Mouse (Mus musculus): Measurements from ENCODE around the gene Cacna2d3.

DNA sequence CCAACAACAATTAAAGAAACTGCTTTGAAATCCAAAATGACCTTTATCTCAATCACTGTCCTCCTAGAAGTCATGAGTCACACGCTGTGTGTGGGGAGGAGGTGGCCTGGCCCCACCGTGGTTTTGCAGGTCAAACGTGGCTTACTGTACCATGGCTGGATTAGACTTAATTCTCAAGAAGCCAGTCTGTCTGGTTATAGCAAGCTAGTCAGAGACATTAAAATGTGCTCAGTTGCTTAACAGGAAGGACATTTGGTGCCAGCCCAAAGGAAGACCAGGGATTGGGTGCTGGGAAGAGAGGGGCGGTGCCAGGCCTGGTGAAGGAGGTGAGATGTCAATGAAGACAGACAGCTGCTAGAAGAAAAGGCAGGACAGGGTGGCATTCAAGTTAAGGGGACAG lies 641.0 kb downstream of the Cacna2d3 start:
- TF ChIP-seq CTCF (IDR thresholded peaks at IDR 0.05; ENCODE audit: low read depth, low read length) (no peak), TAL1 (conservative IDR thresholded peaks at IDR 0.05; ENCODE audit: low read depth, low read length) (no peak), GATA1 (IDR thresholded peaks at IDR 0.05; ENCODE audit: borderline replicate concordance, low read length) (no peak), GATA2 (IDR thresholded peaks at IDR 0.05; ENCODE audit: borderline replicate concordance, low read depth, low read length) (no peak), POLR2AphosphoS5 (IDR thresholded peaks at IDR 0.05; ENCODE audit: insufficient replicate concordance, low read depth, low read length) (no peak)

Measured in G1E (cell line).